Mouse (Mus musculus) megakaryocyte progenitor cell, adult 5-6 weeks (primary cell): ENCODE data around the gene Camk1g. TPM values are rescaled to one million over a fixed set of nuclear protein-coding genes. Genes with fewer than 3 reads are reported as not detected.

Source experiments
- ATAC-seq: replicated peaks from 2 replicates; pipeline ENCODE4 v1.8.0; 2016; ENCODE audit warnings: mild to moderate bottlenecking, moderate TSS enrichment, inconsistent platforms; ENCODE audit not compliant: poor library complexity
- total RNA-seq, 2 experiments: library from RNA; stranded (forward) in 1 of 2; stranded (reverse) in 1 of 2; fragments of 157-497, 149-512 nt in 1 of 2; fragments of 200-1000 nt in 1 of 2; gene quantifications; 2 replicates each; pipeline versions ENCODE4 v1.2.3 to v1.2.4; 2015 to 2017

Camk1g gene
- total RNA-seq (2015) (not detected in 2 replicates), total RNA-seq (2017) (not detected in 2 replicates)

DNA sequence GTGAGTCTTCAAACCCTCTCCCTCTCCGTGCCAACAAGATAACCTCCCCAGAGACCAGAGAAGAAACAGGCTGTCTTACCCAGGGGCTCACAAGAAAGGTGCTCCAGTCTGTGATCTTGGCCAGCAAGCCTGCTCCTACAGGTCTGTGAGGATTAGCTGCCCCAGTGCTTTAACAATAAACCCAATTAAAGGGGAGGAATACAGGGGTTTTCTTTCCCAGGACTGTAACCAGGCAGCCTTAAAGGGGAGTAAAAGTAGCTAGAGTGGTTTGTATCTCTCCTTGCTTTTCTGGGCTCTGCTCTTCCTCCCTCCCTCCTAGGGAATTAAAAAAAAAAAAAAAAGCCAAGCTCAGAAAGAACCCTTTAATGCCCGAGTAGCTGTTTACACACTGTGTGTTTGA, at the start of gene Camk1g:
Gene Camk1g, minus strand, starts transcription at position 203 of the 400 bp plus-strand sequence.
- ATAC-seq, result no peak

DNA sequence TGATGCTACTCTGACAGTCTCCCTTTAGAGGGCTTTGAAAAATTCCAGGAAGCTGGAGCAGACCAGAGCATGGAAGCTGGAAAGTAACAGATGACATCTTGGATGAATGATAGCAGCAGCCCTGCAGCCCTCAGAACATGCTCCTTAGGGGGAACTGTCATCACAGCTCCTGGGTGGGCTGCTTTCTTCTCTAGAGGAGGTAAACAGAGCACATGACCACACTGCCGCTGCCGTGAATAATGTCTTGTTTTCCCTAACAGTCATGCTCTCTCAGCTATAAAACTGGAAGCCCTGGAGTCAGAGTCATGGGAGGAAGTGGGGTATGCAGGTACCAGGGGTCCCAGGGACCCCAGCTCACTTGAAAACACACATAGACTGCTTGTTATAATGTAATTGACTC, 49.1 kb upstream of the Camk1g start:
- ATAC-seq, result no peak

DNA sequence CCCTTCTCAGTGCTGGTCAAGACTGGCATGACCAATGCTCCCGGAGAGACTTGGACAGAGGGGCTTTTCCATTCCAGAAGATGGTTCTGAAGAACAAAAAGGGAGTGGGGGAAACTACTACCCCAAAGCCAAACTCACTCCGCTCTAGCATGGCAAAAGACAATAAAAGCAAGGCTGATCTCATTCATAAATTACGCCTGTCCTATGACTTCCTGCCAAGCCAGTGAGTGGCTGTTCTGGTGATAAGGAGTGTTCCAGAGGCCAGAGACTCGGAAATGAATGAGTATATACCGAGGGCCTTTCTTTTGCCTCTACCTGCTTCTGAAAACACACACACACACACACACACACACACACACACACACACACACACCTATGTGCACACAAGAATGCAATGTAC, 48.6 kb upstream of the Camk1g start:
- 0 out of 2 replicates have a peak, but pooled peaks have one; percentile 33 for ATAC-seq

DNA sequence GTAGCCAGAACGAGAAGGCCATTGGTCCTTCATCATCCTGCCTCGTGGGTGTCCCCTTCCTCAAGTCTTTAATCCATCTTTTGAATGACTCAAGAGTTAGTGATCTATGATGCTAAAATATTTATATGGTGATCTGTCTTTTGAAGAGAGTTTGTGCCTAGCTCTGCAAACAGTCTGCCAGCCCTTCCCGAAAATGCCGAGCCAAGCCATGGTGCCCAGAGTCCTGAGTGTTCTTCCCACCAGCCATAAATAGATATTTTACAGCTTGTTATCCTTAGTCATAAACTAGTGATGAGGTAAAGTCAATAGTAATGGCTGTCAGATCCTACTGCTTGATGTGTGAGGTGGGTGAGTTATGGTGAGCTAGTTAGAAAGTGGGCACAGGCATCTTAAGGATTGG, 44.0 kb upstream of the Camk1g start:
- ATAC-seq, result no peak

DNA sequence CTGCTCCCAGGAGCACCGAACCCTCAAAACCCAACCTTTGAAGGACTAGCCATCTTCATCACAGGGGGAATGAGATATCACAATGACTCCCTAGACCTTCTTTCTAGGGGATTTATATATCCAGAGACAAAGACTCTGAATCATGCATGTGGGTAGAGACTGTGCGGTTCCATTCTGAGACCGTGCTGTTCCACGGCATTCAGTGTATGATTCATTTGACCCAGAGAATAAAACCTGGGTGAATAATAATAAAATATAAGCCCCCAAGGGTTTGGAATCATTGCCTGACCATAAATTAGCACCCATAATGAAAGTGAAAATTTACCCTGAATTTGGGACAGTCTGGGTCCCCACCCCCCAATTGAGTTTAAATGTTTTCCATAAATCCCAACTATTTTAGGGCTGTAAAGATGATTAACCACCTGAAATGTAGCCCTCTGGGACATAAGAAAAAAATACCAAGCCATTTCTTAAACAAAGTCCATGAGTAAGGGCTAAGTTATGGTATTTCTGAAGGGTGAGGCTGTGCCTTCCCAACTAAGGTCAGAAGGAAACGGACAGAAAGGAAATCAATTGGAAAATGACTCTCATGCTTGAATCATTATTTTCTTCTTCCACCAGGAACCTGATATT, 43.4 kb upstream of the Camk1g start:
- no peak for ATAC-seq

DNA sequence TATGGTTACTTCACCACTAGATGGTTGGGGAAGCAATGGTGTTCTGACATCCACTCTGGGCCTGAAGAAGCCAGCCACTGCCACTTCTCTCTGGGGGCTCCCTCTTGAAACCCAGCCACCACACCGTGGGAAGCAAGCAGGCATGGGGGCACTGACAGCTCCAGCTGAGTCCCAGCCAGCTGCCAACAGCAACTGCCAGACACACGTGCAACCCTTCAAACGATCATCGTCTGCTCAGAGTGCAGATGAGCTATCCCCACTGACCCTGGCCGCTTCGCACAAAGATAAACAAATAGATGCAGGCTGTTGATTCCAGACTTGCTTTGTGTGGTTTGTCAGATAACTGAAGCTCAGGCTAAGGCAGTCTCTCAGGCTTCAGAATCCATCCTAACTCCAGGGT, 37.4 kb upstream of the Camk1g start:
- ATAC-seq, result peak; percentile 63

DNA sequence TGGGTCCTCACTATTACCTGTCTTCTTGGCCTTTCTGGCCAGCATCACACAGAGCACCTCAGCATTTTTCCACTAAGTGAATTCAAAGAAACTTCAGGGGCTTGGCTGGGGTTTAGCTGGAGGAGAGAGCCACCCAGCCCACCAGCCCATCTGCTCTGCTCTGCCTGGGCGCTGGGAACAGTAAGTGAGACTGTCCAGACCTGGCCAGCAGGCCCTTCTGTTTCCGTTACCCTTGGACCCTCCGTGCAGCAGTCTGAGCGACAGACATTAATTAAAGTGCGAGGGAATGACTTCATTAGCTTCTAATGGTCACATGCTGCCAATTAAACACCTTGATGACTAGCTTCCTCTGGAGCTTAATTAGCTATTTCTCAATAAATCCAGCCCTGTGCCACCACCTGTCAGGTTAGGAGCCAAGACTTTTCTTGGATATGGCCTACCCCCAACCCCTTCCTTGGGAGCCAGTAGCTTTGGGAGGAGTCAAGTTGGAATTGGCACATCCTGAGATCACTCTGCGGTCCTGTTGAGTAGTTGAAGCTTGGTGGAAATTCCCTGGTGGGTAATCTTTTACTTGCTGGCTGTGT, 36.1 kb upstream of the Camk1g start:
- no peak for ATAC-seq

DNA sequence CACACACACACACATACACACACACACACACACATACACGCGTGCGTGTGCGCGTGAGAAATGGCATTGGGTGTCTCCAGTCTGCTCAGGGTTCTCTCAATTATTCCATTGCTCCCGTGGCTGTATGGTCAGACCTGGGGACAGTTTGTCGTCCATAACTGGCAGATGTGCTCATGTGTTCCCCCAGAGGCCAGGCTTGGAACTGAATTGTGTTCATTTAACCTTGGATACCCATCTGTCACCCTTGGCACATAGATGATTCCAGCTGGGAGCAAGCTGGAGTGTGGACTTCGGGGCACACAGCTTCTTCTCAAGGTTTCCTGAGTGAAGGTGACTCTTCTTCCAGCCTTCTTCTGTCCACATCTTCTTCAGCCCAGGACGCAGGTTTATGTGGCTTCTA, 31.6 kb upstream of the Camk1g start:
- 0 out of 2 replicates have a peak, but pooled peaks have one; percentile 33 for ATAC-seq

DNA sequence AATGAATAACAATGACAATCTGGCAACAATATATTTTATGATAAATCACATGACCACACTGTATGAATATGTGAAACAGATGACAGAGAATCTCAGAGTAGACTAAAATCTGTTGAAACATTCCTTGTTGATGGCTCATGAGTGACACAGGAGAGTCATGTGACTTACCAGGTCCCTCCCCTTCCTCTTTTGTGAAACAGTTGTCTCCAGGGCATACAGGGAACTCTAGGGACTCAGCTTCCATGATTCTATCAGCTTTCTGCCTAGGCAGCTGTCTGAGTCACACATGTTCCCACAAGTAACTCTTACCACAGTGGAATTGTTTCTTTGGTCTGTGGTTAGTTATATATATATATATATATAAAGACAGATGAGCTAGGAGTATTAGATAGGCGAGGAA, 30.2 kb upstream of the Camk1g start:
- ATAC-seq, result peak; percentile 66

DNA sequence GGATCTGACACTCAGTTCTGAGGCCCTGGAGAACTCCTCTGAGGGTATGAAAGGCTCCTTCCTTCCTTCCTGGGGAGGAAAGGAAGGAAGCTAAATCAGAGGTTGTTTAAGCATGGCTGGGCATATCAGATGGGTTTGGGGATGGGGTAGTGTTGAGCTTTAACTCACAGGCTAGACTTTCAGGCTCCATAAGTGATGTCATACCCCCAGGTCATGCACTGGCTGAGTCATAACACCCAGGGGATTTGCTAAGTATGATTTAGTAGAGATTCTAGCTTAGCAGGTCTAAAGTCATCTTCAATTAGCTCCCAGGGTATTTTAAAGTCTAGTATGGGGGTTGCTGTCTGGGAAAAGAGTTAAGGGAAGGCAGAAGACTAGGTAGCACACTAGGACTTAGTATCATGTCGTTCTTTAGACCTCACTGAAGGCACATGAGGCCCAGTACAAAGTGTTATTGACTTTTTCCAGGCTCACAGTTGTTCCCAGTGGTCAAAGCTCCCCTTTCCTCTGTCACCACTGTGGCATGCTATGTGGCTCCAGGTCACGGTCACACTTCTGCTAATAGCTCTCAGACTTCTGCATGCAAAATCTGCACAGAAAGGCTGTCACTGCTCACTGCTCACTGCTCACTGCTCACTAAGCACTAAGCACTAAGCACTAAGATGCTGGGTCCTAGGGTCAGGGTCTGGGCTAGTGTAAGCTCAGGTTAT, 28.8 kb upstream of the Camk1g start:
- ATAC-seq, result no peak

DNA sequence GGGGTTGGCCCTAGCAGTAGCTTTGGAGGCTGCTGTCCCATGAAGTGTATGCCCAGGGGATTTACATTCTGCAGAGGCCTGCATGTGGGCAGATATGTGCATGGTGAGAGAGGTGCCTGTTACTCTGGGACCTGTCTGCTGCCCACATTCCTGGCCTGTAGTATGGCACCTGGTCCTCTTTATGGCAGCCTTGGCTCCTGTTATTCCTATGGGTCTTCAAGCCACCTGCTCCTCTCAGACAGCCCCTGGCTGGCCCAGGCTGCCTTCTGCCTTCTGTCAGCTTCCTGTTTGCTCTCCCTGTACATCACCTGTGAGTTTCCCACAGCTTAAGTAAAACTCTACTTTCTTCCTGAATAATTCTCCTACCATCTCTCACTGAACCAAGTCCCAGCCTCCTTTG, 27.0 kb upstream of the Camk1g start:
- no peak for ATAC-seq

DNA sequence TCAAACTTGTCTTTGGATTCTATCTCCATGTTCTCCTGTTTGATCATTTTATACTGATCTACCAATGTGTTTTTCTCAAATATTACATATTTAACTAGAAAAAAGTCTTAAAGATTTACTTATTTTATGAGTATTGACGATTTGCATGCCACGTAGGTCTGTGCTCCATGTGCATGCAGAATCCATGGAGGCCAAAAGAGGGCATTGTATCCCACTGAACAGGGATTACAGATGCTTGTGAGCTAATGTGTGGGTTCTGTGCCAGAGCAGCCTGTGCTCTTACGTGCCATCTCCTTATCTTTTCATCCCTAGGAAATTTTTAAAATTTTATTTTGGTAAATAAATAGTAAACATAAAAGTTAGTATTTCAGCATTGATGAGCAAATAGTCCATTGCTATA, 22.2 kb upstream of the Camk1g start:
- no peak for ATAC-seq

DNA sequence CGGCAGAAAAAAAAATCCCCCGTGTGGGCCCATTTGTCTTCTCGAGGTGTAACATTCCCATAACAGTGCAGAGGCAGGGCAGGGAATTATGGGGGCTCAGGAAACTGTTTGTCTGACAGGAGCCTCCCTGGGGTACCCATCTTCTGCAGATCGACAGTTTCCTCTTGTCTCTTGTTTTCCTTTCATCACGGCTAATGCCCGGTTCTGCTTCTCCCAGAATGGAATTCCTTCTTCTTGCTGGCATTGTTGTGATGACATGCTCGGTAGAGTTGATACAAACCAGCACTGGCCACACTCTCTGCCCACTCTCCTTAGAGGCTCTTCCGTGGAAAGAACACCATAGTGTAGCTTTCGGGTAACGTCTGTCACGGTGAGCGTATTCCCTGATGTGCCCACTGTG, 19.9 kb upstream of the Camk1g start:
- no peak for ATAC-seq

DNA sequence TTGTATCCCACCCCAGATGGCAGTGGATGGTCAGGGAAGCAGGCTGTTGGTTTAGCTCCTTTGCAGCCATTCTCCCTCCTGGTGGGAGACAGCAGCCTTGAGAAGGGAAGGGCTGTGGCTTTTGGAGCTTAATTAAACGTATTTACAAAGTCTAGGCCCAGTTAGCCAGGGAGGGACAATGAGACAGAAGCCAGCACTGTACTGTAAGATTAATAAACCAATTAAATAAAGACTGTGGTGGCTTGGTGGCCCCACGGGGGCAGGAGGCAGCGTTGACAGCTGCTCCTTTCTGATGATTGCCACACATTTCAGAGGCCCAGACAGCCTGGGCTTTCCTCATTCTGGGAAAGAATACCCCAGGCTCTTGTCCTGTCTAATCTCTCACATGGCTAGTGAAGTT, 19.4 kb upstream of the Camk1g start:
- ATAC-seq, result no peak

DNA sequence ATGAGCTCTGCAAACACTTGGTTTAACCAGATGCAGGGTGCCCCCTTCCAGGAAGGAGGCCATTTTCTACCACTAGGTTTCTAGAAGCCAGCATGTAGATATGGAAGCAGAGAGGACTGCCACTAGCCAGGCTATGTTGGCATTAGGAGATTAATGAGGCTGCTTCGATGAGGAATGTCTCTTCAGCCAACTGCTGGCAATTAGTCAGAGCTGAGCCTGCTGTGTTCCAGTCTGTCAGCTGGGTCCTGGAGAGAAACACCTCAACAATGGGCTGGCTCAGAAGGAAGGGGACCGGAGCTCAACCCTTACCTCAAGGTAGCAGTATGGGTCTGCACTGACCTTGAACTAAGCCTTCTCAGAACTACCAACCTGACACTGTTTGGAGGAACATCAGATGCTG, 17.1 kb upstream of the Camk1g start:
- ATAC-seq, result no peak

DNA sequence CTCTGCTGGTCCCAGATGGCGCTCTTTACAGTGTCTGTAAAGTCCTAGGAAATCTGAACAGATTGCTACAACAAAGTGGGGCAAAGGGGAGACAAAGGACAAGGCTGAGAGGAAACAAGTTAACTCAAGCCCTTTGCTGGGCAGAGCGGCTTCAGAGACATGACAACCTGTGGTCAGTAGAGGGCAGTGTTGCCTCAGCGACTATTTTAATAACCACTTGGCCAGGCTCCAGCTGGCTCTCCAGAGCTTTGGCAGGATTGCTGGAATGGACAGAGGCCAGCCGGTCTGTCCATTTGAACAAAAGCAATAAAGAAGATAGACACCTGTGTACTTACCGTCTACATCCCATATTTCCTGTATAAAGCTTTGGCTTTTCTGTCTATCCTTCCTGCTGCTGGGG, 16.0 kb upstream of the Camk1g start:
- ATAC-seq, result peak; percentile 69

DNA sequence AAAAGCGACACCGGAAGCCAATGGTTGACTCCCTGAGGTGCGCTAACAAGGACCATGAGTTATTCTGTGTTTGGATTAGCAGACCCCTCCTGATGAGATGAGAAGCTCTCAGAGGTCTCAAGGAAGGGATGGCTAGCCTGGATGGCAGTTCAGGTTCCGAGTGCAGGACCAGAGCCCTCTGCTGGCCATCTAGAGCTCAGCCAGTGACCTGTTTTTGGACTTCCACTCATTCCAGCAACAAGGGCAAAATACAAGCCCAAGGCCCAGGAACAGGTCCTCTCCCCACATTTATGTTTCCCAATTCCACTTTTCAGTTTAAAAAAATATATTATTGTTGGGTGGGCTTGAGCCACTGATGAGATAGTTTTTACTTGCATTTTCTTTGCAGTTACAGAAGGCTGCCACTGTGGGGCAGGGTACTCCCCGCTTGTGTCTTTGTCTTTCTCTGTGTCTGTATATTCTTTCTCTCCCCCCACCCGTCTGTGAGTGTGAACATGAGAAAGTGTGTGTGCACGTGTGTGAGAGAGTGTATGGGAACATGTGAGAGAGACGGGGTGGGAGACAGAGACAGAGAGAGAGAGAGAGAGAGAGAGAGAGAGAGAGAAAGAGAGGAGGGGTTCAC, 12.9 kb upstream of the Camk1g start:
- ATAC-seq, result peak; percentile 79

DNA sequence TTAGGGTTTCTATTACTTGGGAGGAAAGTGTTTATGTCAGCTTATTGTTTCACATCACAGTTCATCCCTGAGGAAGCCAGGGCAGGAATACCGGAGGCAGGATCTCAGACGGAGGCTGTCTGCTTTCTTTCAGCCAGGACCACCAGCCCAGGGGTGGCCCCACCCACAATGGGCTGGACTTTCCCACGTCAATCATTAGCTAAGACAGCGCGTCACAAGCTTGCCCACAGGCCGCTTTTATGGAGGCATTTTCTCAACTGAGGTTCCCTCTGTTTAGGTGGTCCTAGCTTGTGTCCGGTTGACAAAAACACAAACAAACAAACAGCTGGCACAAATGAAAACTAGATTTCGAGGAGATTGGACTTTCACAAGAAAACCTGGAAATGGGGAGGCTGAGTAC, 12.3 kb upstream of the Camk1g start:
- peak; percentile 53 for ATAC-seq

DNA sequence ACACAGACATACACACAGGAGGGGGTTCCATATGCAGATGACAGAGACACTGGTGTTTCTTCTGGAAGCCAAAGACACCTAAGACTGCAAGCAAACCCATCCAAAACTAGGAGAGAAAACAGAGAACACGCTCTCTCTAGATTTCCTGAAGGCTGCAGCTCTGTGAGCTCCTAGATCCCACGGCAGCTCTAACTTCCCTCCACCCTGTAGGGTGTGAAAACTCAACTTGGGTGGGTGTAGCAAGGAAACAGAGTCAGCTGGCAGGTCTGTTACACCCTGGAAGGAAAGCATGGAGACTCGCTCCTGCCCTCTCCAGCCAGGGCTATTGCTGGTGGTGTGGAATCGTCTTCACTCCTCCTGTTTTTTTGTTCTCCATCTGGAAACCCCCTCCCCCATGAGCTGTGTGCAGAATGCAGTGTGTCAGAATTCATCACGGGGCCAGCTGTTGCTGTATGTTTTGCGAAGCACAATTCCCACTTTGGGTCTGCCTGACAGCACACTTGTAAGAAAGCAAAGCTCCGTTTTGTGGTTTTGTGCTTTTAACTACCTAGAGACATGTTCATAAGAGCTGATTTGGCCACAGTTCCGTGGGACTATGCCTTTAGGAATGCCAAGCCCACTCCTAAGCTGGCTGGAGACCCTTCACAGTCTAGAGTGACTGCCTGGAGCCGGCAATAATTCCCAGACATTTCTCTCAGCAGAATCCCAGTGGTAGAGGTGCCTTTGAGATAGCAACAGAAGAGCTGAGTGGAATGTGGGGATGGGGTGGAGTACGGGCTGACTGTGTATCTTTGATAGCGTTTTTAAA, 11.7 kb upstream of the Camk1g start:
- ATAC-seq, result no peak

DNA sequence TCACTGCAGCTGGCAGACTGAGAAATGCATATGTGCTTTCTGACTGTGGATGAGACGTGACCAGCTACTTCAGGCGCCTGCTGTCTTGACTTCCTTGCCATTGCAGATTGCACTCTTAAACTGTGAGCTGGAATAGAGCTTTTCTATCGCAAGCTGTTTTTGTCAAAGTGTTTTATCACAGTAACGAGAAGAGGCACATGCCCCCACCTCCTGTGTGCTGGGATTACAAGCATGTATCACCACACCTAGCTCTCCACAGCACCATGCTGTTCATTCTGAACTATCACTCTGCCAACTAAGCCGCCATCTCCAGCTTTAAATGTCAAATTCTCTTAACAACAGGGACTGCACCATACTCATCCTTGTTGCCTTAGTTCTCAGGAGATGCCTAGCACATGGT, 10.8 kb upstream of the Camk1g start:
- ATAC-seq, result no peak

DNA sequence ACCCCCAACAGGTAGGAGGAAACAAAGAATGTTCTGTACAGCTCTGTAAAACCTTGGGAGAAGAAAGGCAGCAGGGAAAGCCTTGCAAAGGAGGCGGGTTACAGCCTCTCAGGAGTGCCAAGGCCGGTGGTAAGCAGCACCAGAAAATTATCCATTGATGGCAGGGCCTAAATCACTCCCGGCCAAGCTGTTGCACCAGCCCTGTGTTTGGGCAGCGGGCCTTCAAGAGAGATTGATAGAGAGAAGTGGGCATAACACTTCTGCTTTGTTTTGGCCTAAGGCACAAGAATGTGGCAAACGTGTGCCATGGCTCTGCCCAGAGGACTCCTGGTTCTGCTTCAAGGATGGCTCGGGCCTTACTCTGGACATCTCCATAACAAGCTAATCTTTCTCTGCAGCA, 9.5 kb upstream of the Camk1g start:
- no peak for ATAC-seq
